In the genomic region with DNA sequence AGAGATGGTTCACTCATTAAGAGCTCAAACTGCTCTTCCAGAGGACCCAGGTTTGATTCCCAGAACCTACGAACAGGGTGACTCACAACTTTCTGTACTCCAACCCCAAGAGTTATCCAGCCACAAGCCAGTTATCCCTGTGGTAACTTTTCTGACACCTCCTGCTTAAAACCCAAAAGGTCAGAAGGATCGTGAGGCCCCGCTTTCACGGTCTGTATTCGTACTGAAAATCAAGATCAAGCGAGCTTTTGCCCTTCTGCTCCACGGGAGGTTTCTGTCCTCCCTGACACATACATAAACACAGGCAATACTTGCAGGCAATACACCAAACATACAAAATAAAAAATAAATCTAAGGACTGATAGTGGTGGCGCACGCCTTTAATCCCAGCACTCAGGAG, we compare ENCODE assay signal across 7 mouse cellular contexts. TPM values are rescaled to one million over a fixed set of nuclear protein-coding genes. Genes with fewer than 3 reads are reported as not detected.
DNase-seq lines count a peak whose midpoint lies in the region; ATAC-seq and TF ChIP-seq lines count a peak whose summit lies in the region.

No protein-coding gene starts in this region.

- TF ChIP-seq EP300 in heart, adult 2 months (IDR thresholded peaks at IDR 0.05; ENCODE audit: insufficient read depth, low read depth, low read length), result no peak

- H3K4me2 ChIP-seq in embryonic facial prominence, embryonic 13.5 days, result no peak overlapping the region
- H3K4me2 ChIP-seq in midbrain, embryonic 12.5 days (replicated peaks), result no peak overlapping the region

- 0 out of 2 replicates have a peak, but pooled peaks cover 3% of the 10 kb centered on the region for H3K9me3 ChIP-seq in embryonic facial prominence, embryonic 13.5 days
- H3K9me3 ChIP-seq in midbrain, embryonic 12.5 days, result no peaks in the 10 kb centered on the region

- intact Hi-C loops in heart, adult 2 months (cut with DNase I), result no loop called here
- intact Hi-C loops in left cerebral cortex, postnatal 4 days (cut with DNase I), result no loop called here

- 59% methylated on average over 9 of the region's 9 CpGs for WGBS in embryonic facial prominence, embryonic 13.5 days
- 61% methylated on average over 9 of the region's 9 CpGs for WGBS in heart, adult 2 months
- WGBS in midbrain, embryonic 12.5 days, result 63% methylated on average over 9 of the region's 9 CpGs

- H3K36me3 ChIP-seq in embryonic facial prominence, embryonic 13.5 days, result no peaks in the 10 kb centered on the region
- H3K36me3 ChIP-seq in heart, adult 2 months (ENCODE audit: control insufficient read depth, insufficient read depth, low read length), result no peaks in the 10 kb centered on the region
- H3K36me3 ChIP-seq in midbrain, embryonic 12.5 days, result peaks cover 5% of the 10 kb centered on the region; the same call in 1 of the 2 replicates

- TF ChIP-seq CTCF in heart, adult 2 months (IDR thresholded peaks at IDR 0.05), result no peak

- peak; percentile 100 for DNase-seq in adrenal gland, postnatal 10 days
- peak; percentile 98 to 100 for DNase-seq in heart, adult 2 months
- DNase-seq in kidney, adult 18-20 months, result peak; percentile 100
- DNase-seq in left cerebral cortex, postnatal 4 days, result peak; percentile 99
- DNase-seq in skeletal muscle tissue, adult 2 months (ENCODE audit: low read depth, low spot score), result peak; percentile 97

- no peak overlapping the region for H3K4me3 ChIP-seq in embryonic facial prominence, embryonic 13.5 days
- no peak overlapping the region for H3K4me3 ChIP-seq in heart, adult 2 months
- H3K4me3 ChIP-seq in midbrain, embryonic 12.5 days, result no peak overlapping the region

- ATAC-seq in embryonic facial prominence, embryonic 13.5 days (ENCODE audit: insufficient number of reproducible peaks, insufficient read depth, low FRiP score, low TSS enrichment, low read depth), result peak; percentile 100
- ATAC-seq in midbrain, embryonic 12.5 days (ENCODE audit: low FRiP score, low read depth), result peak; percentile 94

- H3K27ac ChIP-seq in embryonic facial prominence, embryonic 13.5 days, result no peak overlapping the region
- H3K27ac ChIP-seq in heart, adult 2 months, result no peak overlapping the region
- H3K27ac ChIP-seq in midbrain, embryonic 12.5 days (replicated peaks), result no peak overlapping the region

- no peak overlapping the region for H3K9ac ChIP-seq in embryonic facial prominence, embryonic 13.5 days
- H3K9ac ChIP-seq in heart, adult 2 months (ENCODE audit: low read depth, low read length), result no peak overlapping the region
- H3K9ac ChIP-seq in midbrain, embryonic 12.5 days (replicated peaks), result no peak overlapping the region

- H3K4me1 ChIP-seq in embryonic facial prominence, embryonic 13.5 days, result no peaks in the 10 kb centered on the region
- no peaks in the 10 kb centered on the region for H3K4me1 ChIP-seq in heart, adult 2 months (ENCODE audit: control insufficient read depth, insufficient read depth, low read length)
- H3K4me1 ChIP-seq in midbrain, embryonic 12.5 days, result no peaks in the 10 kb centered on the region

- H3K79me2 ChIP-seq in heart, adult 2 months (replicated peaks; ENCODE audit: control insufficient read depth, insufficient read depth, low read length), result no peaks in the 10 kb centered on the region

- no peaks in the 10 kb centered on the region for H3K27me3 ChIP-seq in embryonic facial prominence, embryonic 13.5 days
- no peaks in the 10 kb centered on the region for H3K27me3 ChIP-seq in heart, adult 2 months (ENCODE audit: control insufficient read depth, insufficient read depth, low read length)
- H3K27me3 ChIP-seq in midbrain, embryonic 12.5 days, result no peaks in the 10 kb centered on the region

- TF ChIP-seq POLR2A in heart, adult 2 months (IDR thresholded peaks at IDR 0.05; ENCODE audit: insufficient read depth, low read depth, low read length), result no peak

RNA-seq across cellular contexts. Expression of a gene that starts 21.6 kb away (rescaled TPM):
- 1 to 10 TPM; 7.1 to 7.6 TPM for total RNA-seq in adrenal gland, postnatal 10 days (2021)
- polyA plus RNA-seq in embryonic facial prominence, embryonic 13.5 days (2015; fragmentation: Nextera tagmentation; extraction: Ambion mirVana), result 69.9 and 75.5 TPM in 2 replicates
- total RNA-seq in heart, adult 2 months (2021), result not detected
- not detected in 2 replicates for polyA plus RNA-seq in heart, adult 2 months (2012; rRNA removed)
- total RNA-seq in left cerebral cortex, postnatal 4 days (2021), result 1 to 10 TPM; 5.0 to 6.5 TPM
- polyA plus RNA-seq in midbrain, embryonic 12.5 days (2016; fragmentation: Nextera tagmentation; extraction: Ambion mirVana), result 114 and 122 TPM in 2 replicates

RNA-seq across cellular contexts. Expression of a gene that starts 27.5 kb away (rescaled TPM):
- total RNA-seq in adrenal gland, postnatal 10 days (2021), result 10 to 100 TPM; 47.8 to 51.1 TPM
- polyA plus RNA-seq in embryonic facial prominence, embryonic 13.5 days (2015; fragmentation: Nextera tagmentation; extraction: Ambion mirVana), result 136 and 143 TPM in 2 replicates
- 10 to 100 TPM; 23.1 to 26.4 TPM for total RNA-seq in heart, adult 2 months (2021)
- polyA plus RNA-seq in heart, adult 2 months (2012; rRNA removed), result 21.0 and 38.4 TPM in 2 replicates
- 10 to 100 TPM; 91.9 to 94.1 TPM for total RNA-seq in left cerebral cortex, postnatal 4 days (2021)
- 160 and 162 TPM in 2 replicates for polyA plus RNA-seq in midbrain, embryonic 12.5 days (2016; fragmentation: Nextera tagmentation; extraction: Ambion mirVana)

Comparison
In these comparisons a context has a peak if more than half of its experiments do, and no peak if none do; other contexts are left out.
1. RNA of a gene that starts 21.6 kb away (total RNA-seq): 7.1 to 7.6 TPM in adrenal gland, postnatal 10 days and 5.0 to 6.5 TPM in left cerebral cortex, postnatal 4 days; not detected in heart, adult 2 months; every median in the first group is over 4 times any median in the second.
2. Peak in every context shown above with its lines, with median percentiles within 50 percentile points of each other: DNase-seq.